Mouse (Mus musculus): ENCODE data around the gene Tbl1xr1. TPM values are rescaled to one million over a fixed set of nuclear protein-coding genes. Genes with fewer than 3 reads are reported as not detected.

Tbl1xr1 gene
- polyA plus RNA-seq, 1 experiment from 2014 or later = 16.9 TPM

DNA sequence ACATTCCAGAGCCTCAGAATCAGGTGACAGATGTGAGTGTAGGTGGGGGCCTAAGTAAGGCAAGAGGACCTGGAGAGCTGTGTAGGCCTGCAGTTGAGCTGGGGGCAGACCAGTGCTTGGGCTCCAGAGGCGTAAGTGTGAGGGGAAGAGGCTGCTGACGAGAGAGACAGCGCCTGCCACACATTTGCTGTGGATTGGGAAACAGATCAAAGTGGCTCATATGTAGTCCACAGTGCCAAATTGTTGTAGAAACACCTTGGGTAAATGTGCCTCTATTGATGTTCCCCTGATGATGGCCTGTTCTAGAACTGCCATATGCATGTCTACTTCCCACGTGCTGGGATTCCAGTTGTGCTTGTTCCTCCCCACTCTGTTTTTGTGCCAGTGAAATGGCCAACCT, 92.0 kb downstream of the Tbl1xr1 start:
- Histone ChIP-seq H3K4me2 (no peak overlapping the region), H3K9ac (no peak overlapping the region), H3K36me3 (peaks cover 7% of the 10 kb centered on the region; the same call in 1 of the 2 replicates), H3K27ac (ENCODE audit: poor library complexity, severe bottlenecking) (no peak overlapping the region), H3K27me3 (replicated peaks) (no peaks in the 10 kb centered on the region), H3K9me3 (replicated peaks) (no peaks in the 10 kb centered on the region), H3K4me3 (no peak overlapping the region), H3K4me1 (replicated peaks) (peaks cover 18% of the 10 kb centered on the region)
- WGBS = 73% methylated on average over 4 of the region's 4 CpGs
- ATAC-seq (ENCODE audit: insufficient number of reproducible peaks, low FRiP score) = no peak

DNA sequence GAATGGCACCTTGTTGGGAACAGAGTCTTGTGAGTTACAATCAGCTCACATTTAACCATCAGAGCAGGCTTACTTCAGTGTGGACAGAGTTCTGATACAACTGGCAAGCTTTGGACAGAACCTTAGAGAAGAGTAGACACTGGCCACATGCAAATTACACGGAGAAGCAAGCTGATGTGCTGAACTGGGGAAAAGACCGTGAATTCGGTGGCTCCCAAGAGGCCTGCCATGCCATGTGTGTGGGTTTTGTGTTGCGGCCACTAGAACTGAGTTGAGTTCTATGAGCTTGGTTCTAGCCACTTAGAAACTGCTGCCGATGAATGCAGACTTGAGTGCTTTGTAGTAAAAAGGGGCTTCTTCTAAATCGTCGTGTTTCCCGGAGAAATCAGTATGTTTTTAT, 95.1 kb downstream of the Tbl1xr1 start:
- Histone ChIP-seq H3K27me3 (replicated peaks) (no peaks in the 10 kb centered on the region), H3K4me2 (no peak overlapping the region), H3K27ac (ENCODE audit: poor library complexity, severe bottlenecking) (no peak overlapping the region), H3K36me3 (no peaks in the 10 kb centered on the region), H3K9ac (no peak overlapping the region), H3K4me3 (no peak overlapping the region), H3K4me1 (replicated peaks) (peaks cover 14% of the 10 kb centered on the region), H3K9me3 (replicated peaks) (no peaks in the 10 kb centered on the region)
- 87% methylated on average over 8 of the region's 8 CpGs for WGBS
- ATAC-seq (ENCODE audit: insufficient number of reproducible peaks, low FRiP score) = no peak

DNA sequence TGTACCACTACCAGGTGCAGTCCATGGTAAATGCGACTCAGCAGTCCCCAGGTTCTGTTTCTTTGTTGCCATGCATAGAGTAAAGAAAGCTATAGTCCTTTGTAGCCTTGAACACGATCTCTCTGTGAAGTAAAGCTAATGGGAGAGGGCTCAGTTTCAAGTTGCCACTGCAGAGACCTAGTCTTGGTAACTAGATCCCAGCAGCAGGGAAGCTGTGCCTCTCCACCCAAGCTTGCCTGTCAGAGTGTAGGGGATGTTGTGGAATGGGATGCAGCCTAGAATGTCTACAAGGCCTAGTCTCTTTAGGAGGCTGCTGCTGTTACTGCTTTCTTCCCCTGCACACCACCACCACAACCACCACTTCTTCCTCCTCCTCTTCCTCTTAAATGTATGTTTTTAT, 96.0 kb downstream of the Tbl1xr1 start:
- H3K4me3 ChIP-seq = no peak overlapping the region
- no peak overlapping the region for H3K9ac ChIP-seq
- H3K9me3 ChIP-seq (replicated peaks) = no peaks in the 10 kb centered on the region
- H3K4me2 ChIP-seq = no peak overlapping the region
- no peaks in the 10 kb centered on the region for H3K36me3 ChIP-seq
- H3K4me1 ChIP-seq (replicated peaks) = peaks cover 15% of the 10 kb centered on the region
- H3K27me3 ChIP-seq (replicated peaks) = no peaks in the 10 kb centered on the region
- WGBS = 87% methylated on average over 2 of the region's 2 CpGs
- no peak overlapping the region for H3K27ac ChIP-seq (ENCODE audit: poor library complexity, severe bottlenecking)
- ATAC-seq (ENCODE audit: insufficient number of reproducible peaks, low FRiP score) = no peak

DNA sequence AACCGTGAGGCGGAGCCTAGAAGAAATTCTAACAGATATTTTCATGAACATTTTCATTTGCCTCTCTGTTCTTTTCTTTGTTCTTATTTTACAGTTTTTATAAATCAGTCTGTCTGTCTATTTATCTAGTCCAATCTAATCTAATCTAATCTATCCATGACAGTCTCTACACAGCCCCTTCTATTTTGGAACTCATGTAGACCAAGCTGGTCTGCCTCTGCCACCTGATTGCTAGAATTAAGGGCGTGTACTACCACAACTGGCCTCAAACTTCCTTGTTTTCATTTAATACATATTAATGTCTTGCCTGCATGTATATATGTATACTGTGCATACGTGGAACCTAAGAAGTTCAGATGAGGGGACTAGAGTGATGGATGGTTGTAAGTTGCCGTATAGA, 96.7 kb downstream of the Tbl1xr1 start:
- H3K36me3 ChIP-seq = no peaks in the 10 kb centered on the region
- 90% methylated on average over 5 of the region's 5 CpGs for WGBS
- no peak overlapping the region for H3K4me2 ChIP-seq
- no peaks in the 10 kb centered on the region for H3K9me3 ChIP-seq (replicated peaks)
- H3K4me3 ChIP-seq = no peak overlapping the region
- no peak overlapping the region for H3K9ac ChIP-seq
- H3K27me3 ChIP-seq (replicated peaks) = no peaks in the 10 kb centered on the region
- peaks cover 18% of the 10 kb centered on the region for H3K4me1 ChIP-seq (replicated peaks)
- H3K27ac ChIP-seq (ENCODE audit: poor library complexity, severe bottlenecking) = no peak overlapping the region
- ATAC-seq (ENCODE audit: insufficient number of reproducible peaks, low FRiP score) = no peak

DNA sequence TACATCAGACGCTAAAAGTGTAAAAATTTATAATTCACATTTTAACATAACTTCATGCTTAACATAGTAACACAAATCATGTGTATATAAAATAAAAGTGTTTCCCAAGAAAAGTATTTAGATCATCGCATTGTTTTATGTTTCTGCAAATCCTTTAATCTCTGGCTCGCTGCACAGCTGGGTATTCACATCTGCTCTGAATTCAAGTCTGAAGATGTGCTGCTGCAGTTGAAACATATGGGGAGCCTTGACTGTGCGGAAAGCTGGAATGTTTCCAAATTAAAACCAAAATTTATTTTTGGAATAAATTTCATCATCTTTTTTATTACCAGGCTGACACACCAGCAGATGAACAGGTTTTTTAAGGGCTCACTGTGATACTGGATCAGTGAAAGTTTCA, 97.8 kb downstream of the Tbl1xr1 start:
- H3K4me1 ChIP-seq (replicated peaks) = peaks cover 13% of the 10 kb centered on the region; the same call in 1 of the 2 replicates
- ATAC-seq (ENCODE audit: insufficient number of reproducible peaks, low FRiP score) = no peak
- 89% methylated on average over 4 of the region's 4 CpGs for WGBS
- H3K27me3 ChIP-seq (replicated peaks) = no peaks in the 10 kb centered on the region
- H3K36me3 ChIP-seq = no peaks in the 10 kb centered on the region
- no peak overlapping the region for H3K27ac ChIP-seq (ENCODE audit: poor library complexity, severe bottlenecking)
- H3K9ac ChIP-seq = no peak overlapping the region
- H3K4me2 ChIP-seq = no peak overlapping the region
- no peaks in the 10 kb centered on the region for H3K9me3 ChIP-seq (replicated peaks)
- no peak overlapping the region for H3K4me3 ChIP-seq

DNA sequence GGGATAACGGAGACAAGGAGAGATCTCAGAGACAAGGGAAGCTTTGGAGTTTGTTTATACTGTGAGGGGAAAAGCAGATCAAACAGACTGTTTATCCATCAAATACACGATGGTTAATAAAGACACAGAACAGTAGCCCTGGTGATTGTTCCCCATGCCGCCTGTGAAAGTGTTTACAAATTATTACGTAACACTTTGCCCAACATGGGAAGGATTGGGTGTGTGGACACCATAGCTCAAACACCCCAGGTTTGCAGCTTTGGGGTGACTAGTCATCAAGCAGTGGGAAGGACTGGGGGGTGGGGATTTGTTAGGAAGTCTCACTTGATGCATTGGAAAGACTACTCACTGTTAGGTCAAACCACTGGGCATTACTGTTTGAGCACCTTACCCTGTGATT, 103.6 kb downstream of the Tbl1xr1 start:
- H3K9ac ChIP-seq = no peak overlapping the region
- no peak overlapping the region for H3K27ac ChIP-seq (ENCODE audit: poor library complexity, severe bottlenecking)
- no peaks in the 10 kb centered on the region for H3K9me3 ChIP-seq (replicated peaks)
- H3K4me1 ChIP-seq (replicated peaks) = 0 out of 2 replicates have a peak, but pooled peaks cover 5% of the 10 kb centered on the region
- ATAC-seq (ENCODE audit: insufficient number of reproducible peaks, low FRiP score) = no peak
- H3K4me3 ChIP-seq = no peak overlapping the region
- no peak overlapping the region for H3K4me2 ChIP-seq
- H3K27me3 ChIP-seq (replicated peaks) = no peaks in the 10 kb centered on the region
- no peaks in the 10 kb centered on the region for H3K36me3 ChIP-seq
- 74% methylated on average over 4 of the region's 4 CpGs for WGBS

DNA sequence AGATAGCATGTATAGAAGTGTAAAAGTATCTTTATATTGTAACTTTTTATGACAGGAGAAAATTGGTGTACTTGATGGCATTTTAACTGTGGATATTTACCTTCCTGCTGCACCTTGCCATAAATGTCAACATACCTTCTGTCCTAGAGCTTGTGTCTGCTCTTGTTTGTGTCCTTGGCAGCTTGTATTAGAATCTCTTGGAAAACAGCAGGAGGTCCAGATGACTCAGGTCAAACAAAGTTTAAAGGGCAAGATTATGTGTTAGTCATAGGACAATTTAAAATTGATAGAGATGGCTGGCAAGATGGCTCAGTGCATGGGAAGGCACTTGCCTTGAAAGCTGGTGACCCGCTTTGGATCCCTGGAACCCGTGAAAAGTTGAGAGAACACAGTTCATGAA, 104.6 kb downstream of the Tbl1xr1 start:
- Histone ChIP-seq H3K27ac (ENCODE audit: poor library complexity, severe bottlenecking) (no peak overlapping the region), H3K9me3 (replicated peaks) (no peaks in the 10 kb centered on the region), H3K27me3 (replicated peaks) (no peaks in the 10 kb centered on the region), H3K4me1 (replicated peaks) (0 out of 2 replicates have a peak, but pooled peaks cover 8% of the 10 kb centered on the region), H3K36me3 (no peaks in the 10 kb centered on the region), H3K9ac (no peak overlapping the region), H3K4me3 (no peak overlapping the region), H3K4me2 (no peak overlapping the region)
- ATAC-seq (ENCODE audit: insufficient number of reproducible peaks, low FRiP score) = no peak
- WGBS = 95% methylated on average over 2 of the region's 2 CpGs

DNA sequence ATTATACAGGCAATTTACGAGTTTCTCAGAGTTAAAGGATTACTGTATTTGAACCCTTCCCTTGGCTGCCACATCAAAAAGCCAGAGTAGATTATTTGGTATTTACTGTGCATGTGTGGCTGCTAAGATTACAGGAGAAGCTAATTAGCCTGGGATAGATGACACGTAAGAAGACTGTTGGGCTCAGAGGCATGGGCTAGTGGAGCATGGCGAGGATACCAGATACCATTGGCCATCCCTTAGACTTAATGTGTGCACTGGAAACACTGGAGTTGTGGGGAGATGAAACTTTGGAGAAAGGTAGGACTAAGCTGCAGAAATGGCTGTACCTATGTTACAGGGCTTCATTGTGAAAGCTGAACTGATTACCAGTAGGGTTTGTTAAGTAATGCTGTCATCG, 108.8 kb downstream of the Tbl1xr1 start:
- Histone ChIP-seq H3K4me3 (no peak overlapping the region), H3K36me3 (peaks cover 8% of the 10 kb centered on the region), H3K27ac (ENCODE audit: poor library complexity, severe bottlenecking) (no peak overlapping the region), H3K9ac (no peak overlapping the region), H3K27me3 (replicated peaks) (no peaks in the 10 kb centered on the region), H3K4me1 (replicated peaks) (peaks cover 11% of the 10 kb centered on the region; the same call in 1 of the 2 replicates), H3K9me3 (replicated peaks) (no peaks in the 10 kb centered on the region), H3K4me2 (no peak overlapping the region)
- no peak for ATAC-seq (ENCODE audit: insufficient number of reproducible peaks, low FRiP score)
- 90% methylated on average over 4 of the region's 4 CpGs for WGBS

DNA sequence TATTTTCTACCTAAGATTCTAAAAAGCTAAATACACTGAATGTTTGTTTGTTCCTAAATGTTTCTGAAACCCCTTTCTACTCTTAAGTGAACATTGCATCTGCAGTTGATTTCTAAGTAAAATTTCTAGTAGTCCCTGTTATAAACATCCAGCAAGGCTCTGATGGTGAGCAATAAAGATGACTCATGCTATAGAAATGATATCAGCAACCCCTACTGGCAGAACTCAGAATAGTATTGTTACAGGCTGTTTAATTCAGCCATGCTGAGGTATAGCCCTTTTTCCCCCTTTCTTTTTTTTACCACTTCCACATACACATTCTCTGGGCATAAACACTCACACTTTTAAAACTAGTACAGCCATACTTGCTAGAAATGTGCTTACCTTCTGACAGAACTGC, 114.0 kb downstream of the Tbl1xr1 start:
- no peak for ATAC-seq (ENCODE audit: insufficient number of reproducible peaks, low FRiP score)
- no peak overlapping the region for H3K4me2 ChIP-seq
- no peak overlapping the region for H3K4me3 ChIP-seq
- no peaks in the 10 kb centered on the region for H3K9me3 ChIP-seq (replicated peaks)
- H3K27ac ChIP-seq (ENCODE audit: poor library complexity, severe bottlenecking) = no peak overlapping the region
- peaks cover 39% of the 10 kb centered on the region for H3K36me3 ChIP-seq
- no peaks in the 10 kb centered on the region for H3K27me3 ChIP-seq (replicated peaks)
- no peak overlapping the region for H3K9ac ChIP-seq
- peaks cover 11% of the 10 kb centered on the region; the same call in 1 of the 2 replicates for H3K4me1 ChIP-seq (replicated peaks)

DNA sequence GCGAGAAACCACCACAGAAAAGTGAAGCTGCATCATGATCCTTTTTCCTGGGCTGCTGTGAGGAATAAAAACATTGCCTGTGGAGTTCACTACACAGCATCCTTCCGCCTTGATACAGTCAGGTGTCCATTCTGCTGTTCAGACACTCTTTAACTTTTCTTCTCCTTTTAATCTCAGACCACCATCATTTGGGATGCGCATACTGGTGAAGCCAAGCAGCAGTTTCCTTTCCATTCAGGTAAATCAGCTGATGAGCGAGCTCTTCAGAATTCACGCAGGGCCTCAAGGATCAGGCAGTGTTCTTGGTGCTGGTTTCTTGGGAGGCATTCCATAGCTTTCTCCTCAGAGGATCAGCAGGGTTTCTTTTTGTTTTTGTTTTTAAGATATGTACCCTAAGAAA, 116.5 kb downstream of the Tbl1xr1 start:
- WGBS = 94% methylated on average over 5 of the region's 5 CpGs
- H3K27me3 ChIP-seq (replicated peaks) = no peaks in the 10 kb centered on the region
- ATAC-seq (ENCODE audit: insufficient number of reproducible peaks, low FRiP score) = no peak

DNA sequence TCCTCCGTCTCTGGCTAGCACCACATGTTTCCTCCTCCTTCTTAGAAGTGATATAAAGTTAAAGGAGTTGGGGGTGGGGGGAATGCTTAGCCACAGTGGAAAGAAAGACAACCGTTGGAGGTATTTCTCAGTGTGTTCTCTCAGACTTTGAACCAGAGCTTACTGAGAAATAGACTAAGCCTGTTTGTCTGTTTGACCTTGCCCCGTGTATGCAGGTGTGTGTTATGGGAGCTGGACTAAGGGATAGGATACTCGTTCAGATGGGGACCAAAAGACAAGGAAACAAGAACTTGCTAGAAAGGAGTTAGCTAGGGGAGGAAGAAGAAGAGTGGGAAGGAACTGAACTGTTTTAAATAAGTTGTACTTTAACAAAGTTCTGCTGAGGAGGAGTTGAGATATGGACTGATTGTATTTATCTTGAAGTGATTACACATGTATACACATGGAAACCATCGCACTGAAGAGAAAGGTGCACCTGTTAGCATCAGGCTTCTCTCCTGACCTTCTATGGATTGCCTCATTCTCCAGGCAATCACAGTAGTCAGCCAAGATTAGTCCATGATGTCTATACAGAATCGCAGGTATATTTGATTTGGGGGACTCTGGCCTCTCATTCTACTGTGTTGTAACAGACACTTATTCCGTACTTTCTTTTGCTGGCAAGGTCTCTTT, 117.9 kb downstream of the Tbl1xr1 start:
- Histone ChIP-seq H3K9me3 (replicated peaks) (no peaks in the 10 kb centered on the region), H3K4me2 (no peak overlapping the region), H3K4me3 (no peak overlapping the region), H3K4me1 (replicated peaks) (no peaks in the 10 kb centered on the region), H3K9ac (no peak overlapping the region), H3K27me3 (replicated peaks) (no peaks in the 10 kb centered on the region), H3K36me3 (peaks cover 65% of the 10 kb centered on the region), H3K27ac (ENCODE audit: poor library complexity, severe bottlenecking) (no peak overlapping the region)
- 85% methylated on average over 7 of the region's 7 CpGs for WGBS
- no peak for ATAC-seq (ENCODE audit: insufficient number of reproducible peaks, low FRiP score)

More for the DNA sequence above, 116.5 kb downstream of the Tbl1xr1 start:
- H3K9me3 ChIP-seq (replicated peaks) = no peaks in the 10 kb centered on the region
- H3K36me3 ChIP-seq = peaks cover 57% of the 10 kb centered on the region
- no peak overlapping the region for H3K9ac ChIP-seq
- no peaks in the 10 kb centered on the region for H3K4me1 ChIP-seq (replicated peaks)
- no peak overlapping the region for H3K27ac ChIP-seq (ENCODE audit: poor library complexity, severe bottlenecking)
- no peak overlapping the region for H3K4me3 ChIP-seq
- no peak overlapping the region for H3K4me2 ChIP-seq

DNA sequence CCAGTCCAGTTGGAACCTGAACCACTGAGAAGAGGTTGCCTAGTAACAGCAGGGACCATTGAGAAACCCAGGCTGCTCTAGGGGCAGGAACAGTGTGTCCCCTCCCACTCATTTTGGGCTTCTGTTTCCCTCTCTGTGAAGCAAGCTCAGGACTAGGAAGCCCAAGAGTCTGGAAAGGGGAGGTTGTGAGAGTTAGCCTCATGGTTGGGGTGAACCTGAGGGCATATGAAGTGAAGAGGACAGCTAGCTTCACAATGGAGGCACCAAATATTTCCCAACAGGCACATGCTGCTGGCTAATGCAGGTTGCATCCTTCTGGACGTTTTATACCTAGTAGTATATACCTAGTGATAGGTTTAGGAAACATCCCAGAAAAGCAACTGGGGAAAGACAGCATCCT, 122.3 kb downstream of the Tbl1xr1 start:
- H3K4me2 ChIP-seq = no peak overlapping the region
- no peaks in the 10 kb centered on the region for H3K9me3 ChIP-seq (replicated peaks)
- ATAC-seq (ENCODE audit: insufficient number of reproducible peaks, low FRiP score) = no peak
- peaks cover 68% of the 10 kb centered on the region for H3K36me3 ChIP-seq
- no peaks in the 10 kb centered on the region for H3K27me3 ChIP-seq (replicated peaks)
- no peak overlapping the region for H3K27ac ChIP-seq (ENCODE audit: poor library complexity, severe bottlenecking)
- H3K4me1 ChIP-seq (replicated peaks) = no peaks in the 10 kb centered on the region
- no peak overlapping the region for H3K9ac ChIP-seq
- H3K4me3 ChIP-seq = no peak overlapping the region
- 75% methylated on average over 1 of the region's 1 CpGs for WGBS

All from heart, embryonic 12.5 days (tissue).